Mouse (Mus musculus): Measurements from ENCODE around the gene Cenpp. TPM values are rescaled to one million over a fixed set of nuclear protein-coding genes. Genes with fewer than 3 reads are reported as not detected.

The Cenpp gene
- polyA plus RNA-seq, 2 experiments, result 9.9 to 33.0 TPM

GRCm38 (mm10) chr13:49436170-49436569, 216.4 kb downstream of the Cenpp start:
- ATAC-seq (ENCODE audit: insufficient read depth), result no peak
- Histone ChIP-seq H3K4me1 (replicated peaks; ENCODE audit: control insufficient read depth in 2 of 2, insufficient read depth in 2 of 2, low read length in 1 of 2) (no peaks in the 10 kb centered on the region), H3K27ac (no peak overlapping the region), H3K9ac (replicated peaks) (no peak overlapping the region), H3K36me3 (replicated peaks; ENCODE audit: control insufficient read depth, insufficient read depth, low read depth) (peaks cover 9% of the 10 kb centered on the region), H3K9me3 (ENCODE audit: control insufficient read depth, low read length) (no peaks in the 10 kb centered on the region), H3K27me3 (ENCODE audit: control insufficient read depth, insufficient read depth, low read length) (no peaks in the 10 kb centered on the region), H3K4me2 (ENCODE audit: low read depth) (no peak overlapping the region), H3K4me3 (ENCODE audit: insufficient read depth in 1 of 2, low read depth in 2 of 2, low read length in 2 of 2) (no peak overlapping the region)
- WGBS (ENCODE audit: insufficient replicate concordance), result 68% methylated on average over 4 of the region's 4 CpGs
- no peak for DNase-seq (ENCODE audit: low read depth in 3 of 3, low spot score in 3 of 3)
- TF ChIP-seq EP300 (IDR thresholded peaks at IDR 0.05; ENCODE audit: low read depth), result no peak
- no peak for TF ChIP-seq CTCF (IDR thresholded peaks at IDR 0.05; ENCODE audit: low read depth)

- no peak for ATAC-seq (ENCODE audit: insufficient read depth)
- TF ChIP-seq EP300 (IDR thresholded peaks at IDR 0.05; ENCODE audit: low read depth) (no peak), CTCF (IDR thresholded peaks at IDR 0.05; ENCODE audit: low read depth) (no peak)
- H3K9me3 ChIP-seq (ENCODE audit: control insufficient read depth, low read length), result no peaks in the 10 kb centered on the region
- H3K4me3 ChIP-seq (ENCODE audit: insufficient read depth in 1 of 2, low read depth in 2 of 2, low read length in 2 of 2), result no peak overlapping the region
- no peak overlapping the region for H3K4me2 ChIP-seq (ENCODE audit: low read depth)
- peaks cover 9% of the 10 kb centered on the region for H3K36me3 ChIP-seq (replicated peaks; ENCODE audit: control insufficient read depth, insufficient read depth, low read depth)
- no peak overlapping the region for H3K9ac ChIP-seq (replicated peaks)
- DNase-seq (ENCODE audit: low read depth in 3 of 3, low spot score in 3 of 3), result no peak
- H3K27me3 ChIP-seq (ENCODE audit: control insufficient read depth, insufficient read depth, low read length), result no peaks in the 10 kb centered on the region
- no peaks in the 10 kb centered on the region for H3K4me1 ChIP-seq (replicated peaks; ENCODE audit: control insufficient read depth in 2 of 2, insufficient read depth in 2 of 2, low read length in 1 of 2)
- no peak overlapping the region for H3K27ac ChIP-seq
- 52% methylated on average over 1 of the region's 1 CpGs for WGBS (ENCODE audit: insufficient replicate concordance)
These were observed 216.8 kb downstream of the Cenpp start for GRCm38 (mm10) chr13:49435745-49436144.

GRCm38 (mm10) chr13:49433268-49434029, 219.1 kb downstream of the Cenpp start:
- Histone ChIP-seq H3K4me1 (replicated peaks; ENCODE audit: control insufficient read depth in 2 of 2, insufficient read depth in 2 of 2, low read length in 1 of 2) (no peaks in the 10 kb centered on the region), H3K4me2 (ENCODE audit: low read depth) (no peak overlapping the region), H3K27ac (no peak overlapping the region), H3K9ac (replicated peaks) (no peak overlapping the region), H3K36me3 (replicated peaks; ENCODE audit: control insufficient read depth, insufficient read depth, low read depth) (peaks cover 9% of the 10 kb centered on the region), H3K27me3 (ENCODE audit: control insufficient read depth, insufficient read depth, low read length) (no peaks in the 10 kb centered on the region), H3K4me3 (ENCODE audit: insufficient read depth in 1 of 2, low read depth in 2 of 2, low read length in 2 of 2) (no peak overlapping the region), H3K9me3 (ENCODE audit: control insufficient read depth, low read length) (no peaks in the 10 kb centered on the region)
- WGBS (ENCODE audit: insufficient replicate concordance), result 65% methylated on average over 2 of the region's 2 CpGs
- no peak for TF ChIP-seq CTCF (IDR thresholded peaks at IDR 0.05; ENCODE audit: low read depth)
- TF ChIP-seq EP300 (IDR thresholded peaks at IDR 0.05; ENCODE audit: low read depth), result no peak
- DNase-seq (ENCODE audit: low read depth in 3 of 3, low spot score in 3 of 3), result no peak
- no peak for ATAC-seq (ENCODE audit: insufficient read depth)

- peaks cover 9% of the 10 kb centered on the region for H3K36me3 ChIP-seq (replicated peaks; ENCODE audit: control insufficient read depth, insufficient read depth, low read depth)
- no peaks in the 10 kb centered on the region for H3K9me3 ChIP-seq (ENCODE audit: control insufficient read depth, low read length)
- no peak overlapping the region for H3K27ac ChIP-seq
- peaks cover 4 to 7% of the 10 kb centered on the region in 2 experiments; a peak in 2 of 4 replicates for H3K4me1 ChIP-seq (replicated peaks; ENCODE audit: control insufficient read depth in 2 of 2, insufficient read depth in 2 of 2, low read length in 1 of 2)
- no peak for TF ChIP-seq EP300 (IDR thresholded peaks at IDR 0.05; ENCODE audit: low read depth)
- TF ChIP-seq CTCF (IDR thresholded peaks at IDR 0.05; ENCODE audit: low read depth), result no peak
- DNase-seq (ENCODE audit: low read depth in 3 of 3, low spot score in 3 of 3) (no peak), ATAC-seq (ENCODE audit: insufficient read depth) (no peak)
- WGBS (ENCODE audit: insufficient replicate concordance), result 66% methylated on average over 4 of the region's 4 CpGs
- no peak overlapping the region for H3K4me2 ChIP-seq (ENCODE audit: low read depth)
- no peak overlapping the region for H3K9ac ChIP-seq (replicated peaks)
- H3K27me3 ChIP-seq (ENCODE audit: control insufficient read depth, insufficient read depth, low read length), result no peaks in the 10 kb centered on the region
- no peak overlapping the region for H3K4me3 ChIP-seq (ENCODE audit: insufficient read depth in 1 of 2, low read depth in 2 of 2, low read length in 2 of 2)
These were observed 222.1 kb downstream of the Cenpp start for GRCm38 (mm10) chr13:49430529-49430928.

- Histone ChIP-seq H3K9me3 (ENCODE audit: control insufficient read depth, low read length) (no peaks in the 10 kb centered on the region), H3K4me1 (replicated peaks; ENCODE audit: control insufficient read depth in 2 of 2, insufficient read depth in 2 of 2, low read length in 1 of 2) (peaks cover 4 to 11% of the 10 kb centered on the region in 2 experiments; a peak in 2 of 4 replicates), H3K9ac (replicated peaks) (no peak overlapping the region), H3K36me3 (replicated peaks; ENCODE audit: control insufficient read depth, insufficient read depth, low read depth) (peaks cover 7% of the 10 kb centered on the region), H3K27ac (no peak overlapping the region), H3K4me2 (ENCODE audit: low read depth) (no peak overlapping the region), H3K4me3 (ENCODE audit: insufficient read depth in 1 of 2, low read depth in 2 of 2, low read length in 2 of 2) (no peak overlapping the region), H3K27me3 (ENCODE audit: control insufficient read depth, insufficient read depth, low read length) (no peaks in the 10 kb centered on the region)
- 80% methylated on average over 1 of the region's 1 CpGs for WGBS (ENCODE audit: insufficient replicate concordance)
- no peak for TF ChIP-seq EP300 (IDR thresholded peaks at IDR 0.05; ENCODE audit: low read depth)
- TF ChIP-seq CTCF (IDR thresholded peaks at IDR 0.05; ENCODE audit: low read depth), result no peak
- DNase-seq (ENCODE audit: low read depth in 3 of 3, low spot score in 3 of 3) (no peak), ATAC-seq (ENCODE audit: insufficient read depth) (no peak)
These were observed 224.4 kb downstream of the Cenpp start for GRCm38 (mm10) chr13:49428042-49428675.
